Mouse (Mus musculus) thymus, adult 18-20 months (tissue): Measurements from ENCODE around the gene Tekt1.
A peak's percentile ranks its signal among the peaks of the same experiment; 100 is the strongest.

Source experiments
- DNase-seq, 2 experiments: peaks; one replicate each; pipeline ENCODE4 v3.0.0; 2022; ENCODE audit warnings: mixed read lengths in 2 of 2

Gene Tekt1

DNA sequence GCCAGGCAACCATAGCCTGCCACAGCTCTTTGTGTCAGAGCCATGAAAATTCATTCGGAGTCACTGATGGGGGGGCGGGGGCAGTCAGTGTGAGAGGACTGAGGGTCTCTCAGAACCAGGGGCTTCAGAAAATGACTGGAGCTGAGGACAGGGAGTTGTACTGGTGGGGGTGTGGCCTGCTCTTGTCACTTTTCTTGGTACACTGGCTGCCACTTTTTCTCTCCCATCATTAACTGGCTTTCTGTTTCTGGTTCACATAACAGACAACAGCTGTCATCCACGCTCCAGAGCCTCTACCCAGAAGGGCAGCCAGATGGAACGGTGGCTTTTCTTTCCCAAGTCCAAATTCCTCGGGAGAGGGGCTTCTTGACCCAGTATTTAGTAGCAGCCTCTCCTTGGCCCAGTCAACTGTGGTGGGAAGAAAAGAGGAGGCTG, 23.8 kb downstream of the Tekt1 start:
- no peak for DNase-seq

DNA sequence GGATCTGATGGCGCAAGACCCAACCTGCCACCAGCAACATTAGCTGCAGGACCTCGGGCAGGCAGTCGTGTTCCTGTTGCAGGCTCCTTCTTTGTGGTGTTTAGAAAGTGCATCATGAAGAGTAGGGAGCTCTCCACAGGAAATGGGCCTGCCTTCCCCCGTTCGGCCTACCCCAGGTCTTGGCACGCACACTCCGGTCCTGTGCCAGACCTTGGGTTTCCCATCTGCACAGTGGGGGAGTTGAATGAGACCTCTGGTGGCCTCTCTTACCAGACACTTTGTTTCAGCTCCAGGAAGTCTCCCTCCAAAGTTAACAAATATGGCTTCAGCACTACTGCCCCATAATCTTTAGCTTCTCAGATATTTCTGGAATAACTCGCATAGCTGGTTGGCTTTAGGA, 25.5 kb downstream of the Tekt1 start:
- no peak for DNase-seq

DNA sequence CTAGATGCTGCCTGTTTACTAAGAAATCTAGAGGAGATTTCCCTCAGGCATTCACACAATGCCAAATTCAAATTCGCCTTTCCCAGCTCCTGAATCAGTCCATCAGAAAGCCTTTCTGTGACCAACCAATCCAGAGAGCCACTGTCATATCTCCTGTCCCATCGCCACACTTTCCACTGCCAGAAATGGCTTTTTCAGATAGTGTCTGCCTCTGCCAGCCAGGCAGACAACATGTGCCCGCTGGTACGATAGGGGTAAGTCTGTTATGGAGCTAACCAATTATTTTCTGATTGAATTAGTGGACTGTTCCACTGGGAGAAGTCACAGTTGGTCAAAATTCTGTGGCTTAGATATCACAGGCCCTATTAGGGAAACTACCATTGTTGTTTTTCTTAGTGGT, 27.6 kb downstream of the Tekt1 start:
- DNase-seq = no peak

DNA sequence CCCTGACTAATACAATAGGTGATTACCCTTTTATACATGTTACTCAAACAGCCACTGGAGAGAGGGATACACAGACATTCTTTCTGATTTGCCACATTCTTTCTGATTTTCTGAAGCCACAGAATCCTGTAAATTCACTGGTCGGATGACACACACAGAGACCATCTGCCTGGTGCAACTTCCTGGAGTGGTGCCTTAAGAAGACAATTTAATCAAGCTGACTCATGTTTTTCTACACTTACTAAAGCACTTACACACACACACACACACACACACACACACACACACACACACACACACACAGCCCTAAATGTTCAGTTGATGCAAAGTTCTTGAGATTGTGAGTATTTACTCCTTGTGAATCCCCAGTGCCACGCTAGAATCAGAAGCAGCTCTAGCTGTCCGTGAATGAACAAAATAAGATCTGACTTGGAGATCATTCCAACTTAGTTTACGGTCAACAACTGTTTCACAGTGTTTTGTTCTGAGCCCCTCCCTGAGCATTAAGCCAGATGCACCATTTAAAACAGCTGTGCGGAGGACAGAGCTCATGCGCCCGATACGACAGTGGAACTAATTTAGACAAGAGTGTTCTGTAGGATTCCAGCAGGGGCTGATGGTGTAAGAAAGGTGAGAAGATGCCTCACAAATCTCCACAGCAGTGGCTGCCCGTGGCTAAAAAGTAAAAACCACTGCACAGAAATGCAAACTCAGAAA, 29.1 kb downstream of the Tekt1 start:
- DNase-seq = no peak

- no peak for DNase-seq
Observed at GRCm38 (mm10) chr11:72325701-72326100, 36.5 kb downstream of the Tekt1 start.

DNA sequence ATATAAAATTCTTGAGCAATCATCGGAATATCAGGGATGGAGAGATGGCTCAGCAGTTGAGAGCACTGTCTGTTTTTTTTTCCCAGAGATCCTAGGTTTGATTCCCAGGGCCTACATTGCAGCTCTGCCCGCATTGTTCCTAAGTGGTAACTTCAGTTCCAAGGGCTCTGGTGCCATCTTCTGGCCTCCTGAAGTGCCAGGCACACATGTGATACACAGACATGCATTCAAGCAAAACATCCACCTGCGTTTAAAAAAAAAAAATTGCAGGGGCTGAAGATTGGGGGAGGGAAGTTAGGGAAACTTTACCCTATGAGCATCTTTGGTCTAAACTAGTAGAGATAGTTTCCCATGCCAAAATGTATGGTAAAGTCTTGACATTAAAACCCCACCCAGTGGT, 37.8 kb downstream of the Tekt1 start:
- no peak for DNase-seq

DNA sequence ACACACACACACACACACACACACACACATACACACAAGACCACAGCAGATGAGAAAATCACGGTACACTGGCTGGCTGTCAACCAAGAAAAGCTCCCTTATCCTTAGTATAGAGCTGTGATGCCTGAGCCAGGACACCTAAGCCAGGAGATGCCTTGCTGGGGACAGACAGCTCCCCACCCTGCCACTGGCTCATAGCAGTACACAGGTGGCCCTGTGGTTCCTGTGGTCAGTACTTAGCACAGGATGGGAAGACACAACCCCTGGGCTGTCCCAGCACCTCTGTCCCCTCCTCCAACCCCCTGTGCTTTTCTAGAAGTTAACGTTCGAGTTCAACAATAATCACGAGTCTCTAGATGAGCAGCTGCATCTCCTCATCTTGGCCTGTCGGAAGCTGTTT, 44.2 kb downstream of the Tekt1 start:
- DNase-seq = no peak

GRCm38 (mm10) chr11:72314151-72314895, 47.9 kb downstream of the Tekt1 start, which contains the start of gene Fbxo39:
Gene Fbxo39 (plus strand): TSS chr11:72314444.
- no peak for DNase-seq

- DNase-seq = no peak
Observed at GRCm38 (mm10) chr11:72311355-72312001, 50.8 kb downstream of the Tekt1 start.

- DNase-seq = no peak
Observed at GRCm38 (mm10) chr11:72310491-72310890, 51.8 kb downstream of the Tekt1 start.

DNA sequence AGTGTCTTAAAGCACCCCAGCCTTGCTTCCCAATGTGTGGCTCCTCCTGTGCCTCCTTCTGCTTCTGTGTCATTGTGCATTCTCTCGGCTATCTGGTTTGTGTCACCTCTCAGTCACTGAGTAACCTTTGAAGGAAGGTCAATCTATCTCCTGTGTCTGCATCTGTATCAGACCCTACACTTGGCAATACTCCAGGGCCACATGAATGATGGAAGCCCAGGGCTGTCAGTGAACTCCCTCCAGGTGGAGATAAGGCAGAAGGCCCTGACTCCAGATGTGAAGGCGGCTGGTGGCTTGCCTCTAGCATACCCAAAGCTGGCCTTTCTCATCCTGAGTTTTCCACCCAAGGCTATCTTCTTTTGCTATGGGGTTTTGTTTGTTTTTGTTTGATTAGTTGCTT, 53.3 kb downstream of the Tekt1 start:
- no peak for DNase-seq

DNA sequence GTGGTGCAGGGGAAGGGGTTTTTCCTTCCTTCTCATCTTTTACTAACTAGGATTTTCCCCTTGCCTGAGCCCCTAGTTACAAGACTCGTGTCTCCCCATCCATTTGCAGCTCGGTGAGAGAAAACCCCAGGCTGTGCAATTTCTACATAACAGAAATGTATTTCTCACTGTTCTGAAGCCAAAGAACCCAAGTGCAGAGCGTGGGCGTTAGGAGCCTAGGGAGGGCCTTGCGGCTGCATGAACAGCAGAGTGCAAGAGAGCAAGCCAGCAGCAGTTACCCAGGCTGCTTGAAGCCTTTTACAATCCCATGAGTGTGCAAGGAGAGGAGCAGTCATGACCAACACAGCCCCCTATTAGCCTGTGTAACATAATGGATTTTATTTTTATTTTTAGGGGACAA, 54.8 kb downstream of the Tekt1 start:
- no peak for DNase-seq

DNA sequence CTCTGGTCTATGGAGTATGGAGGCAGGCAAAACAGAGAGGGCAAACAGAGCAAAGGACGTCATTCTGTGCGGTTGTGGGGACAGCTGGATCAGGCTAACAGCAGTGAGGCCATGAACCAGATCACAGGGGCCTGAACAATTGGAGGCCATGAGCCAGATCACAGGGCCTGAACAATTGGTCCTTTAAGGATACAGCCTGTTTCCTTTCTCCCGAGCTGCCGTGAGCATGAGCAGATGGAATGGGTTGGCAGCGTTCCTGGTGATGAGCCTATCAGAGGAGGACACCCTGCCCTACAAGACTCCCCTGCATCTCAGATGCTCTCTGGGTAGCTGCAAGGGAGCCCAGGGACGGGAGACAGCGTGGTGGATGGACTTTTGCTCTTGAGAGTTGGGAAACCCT, 60.0 kb downstream of the Tekt1 start:
- no peak for DNase-seq

GRCm38 (mm10) chr11:72301334-72301733, 60.9 kb downstream of the Tekt1 start, which contains the start of gene Xaf1:
Gene Xaf1 (plus strand): TSS chr11:72301629.
- peak; percentile 22 to 33 for DNase-seq
